Mouse (Mus musculus) adrenal gland, adult 18-20 months (tissue): Measurements from ENCODE around the gene Bpifc. TPM values are rescaled to one million over a fixed set of nuclear protein-coding genes. Genes with fewer than 3 reads are reported as not detected.

Experiments used
- DNase-seq, 2 experiments: peaks; one replicate each; pipeline ENCODE4 v3.0.0; 2021 to 2022; ENCODE audit warnings: low spot score in 2 of 2
- total RNA-seq, 2 experiments: library from RNA; stranded (reverse); gene quantifications; 1 replicate in 1 of 2; 2 replicates in 1 of 2; pipeline ENCODE4 v1.2.3; 2021

The Bpifc gene
- total RNA-seq, 2 experiments from 2014 or later, result 1.1 TPM; not detected in 1

GRCm38 (mm10) chr10:86018813-86019212 lies 7.1 kb upstream of the Bpifc start:
- DNase-seq, result no peak

GRCm38 (mm10) chr10:86017781-86018180 lies 6.1 kb upstream of the Bpifc start:
- no peak for DNase-seq

DNA sequence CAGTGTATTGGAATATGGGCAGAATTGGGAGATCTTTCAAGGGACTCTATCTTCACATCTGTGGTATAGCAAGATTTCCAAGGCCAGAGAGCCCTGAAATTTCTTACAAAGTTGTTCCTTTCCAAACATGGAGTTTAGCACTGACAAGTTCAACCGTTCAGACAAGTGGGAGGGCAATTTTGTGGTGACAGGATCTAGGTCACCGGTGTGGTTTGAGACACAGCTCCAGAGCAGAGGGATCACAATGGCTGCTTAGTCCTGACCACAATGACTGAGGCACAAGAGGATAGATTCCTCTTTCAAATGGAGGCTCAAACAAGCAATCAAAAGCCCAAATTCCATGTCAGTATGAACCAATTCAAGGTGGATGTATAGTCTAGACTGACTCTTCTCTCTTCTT lies 523 bp downstream of the Bpifc start:
- no peak for DNase-seq

DNA sequence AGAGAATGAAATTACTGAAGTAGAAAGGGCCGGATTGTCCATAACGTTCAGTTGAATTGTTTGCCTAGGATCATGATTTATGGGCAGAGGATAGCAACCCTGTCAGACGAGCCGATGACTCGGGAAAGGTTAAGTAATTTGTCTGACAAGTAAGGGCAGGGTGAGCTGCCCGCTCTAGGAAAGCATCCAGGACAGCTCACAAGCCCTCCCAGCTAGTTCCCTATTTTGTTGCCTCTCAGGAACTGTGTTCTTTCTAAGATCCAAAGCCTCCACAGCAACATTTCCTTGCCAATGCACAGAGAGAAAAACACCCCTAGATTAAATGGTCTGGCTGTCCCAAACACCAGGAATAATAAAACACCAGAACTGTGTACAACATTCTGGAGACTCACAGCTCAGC lies 1.1 kb downstream of the Bpifc start:
- peak in 1 of 2 experiments; percentile 24 for DNase-seq

DNA sequence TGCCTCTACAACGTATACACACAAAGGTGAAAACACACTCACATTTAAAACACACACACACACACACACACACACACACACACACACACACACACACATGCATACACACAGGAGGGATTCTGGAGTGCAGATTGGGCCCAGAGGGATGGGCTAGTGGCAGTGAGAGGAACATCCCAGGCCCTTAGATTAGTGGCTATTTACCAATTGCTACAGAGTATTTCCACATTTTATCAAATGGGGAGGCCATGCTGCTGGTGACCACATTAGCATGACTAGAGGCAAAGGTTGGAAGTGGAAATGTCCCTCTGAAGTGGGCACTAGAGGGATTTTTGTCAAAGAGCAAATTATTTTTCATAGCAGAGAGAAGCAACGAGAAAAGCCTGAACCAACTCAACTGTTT lies 2.0 kb downstream of the Bpifc start:
- DNase-seq, result no peak

DNA sequence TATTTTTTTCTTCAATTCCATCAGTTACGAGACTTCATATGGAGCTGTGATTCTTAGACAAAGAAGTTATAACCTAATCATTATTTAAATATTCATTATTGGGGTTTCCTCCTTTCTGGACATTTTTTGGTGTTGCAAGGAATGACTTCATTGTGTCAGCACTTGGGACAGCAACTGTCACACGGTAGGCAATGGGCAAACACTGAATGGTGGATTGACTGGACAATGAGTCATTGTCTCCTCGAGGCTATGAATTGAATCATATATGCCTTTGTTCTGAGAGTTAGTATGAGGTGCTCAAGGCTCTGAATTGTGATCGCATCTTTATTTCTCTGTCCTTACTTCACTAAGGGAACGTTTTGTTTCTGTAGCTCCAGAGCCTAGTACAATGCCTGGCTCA lies 5.2 kb downstream of the Bpifc start:
- DNase-seq, result no peak

GRCm38 (mm10) chr10:86000447-86000846 lies 11.2 kb downstream of the Bpifc start:
- no peak for DNase-seq

DNA sequence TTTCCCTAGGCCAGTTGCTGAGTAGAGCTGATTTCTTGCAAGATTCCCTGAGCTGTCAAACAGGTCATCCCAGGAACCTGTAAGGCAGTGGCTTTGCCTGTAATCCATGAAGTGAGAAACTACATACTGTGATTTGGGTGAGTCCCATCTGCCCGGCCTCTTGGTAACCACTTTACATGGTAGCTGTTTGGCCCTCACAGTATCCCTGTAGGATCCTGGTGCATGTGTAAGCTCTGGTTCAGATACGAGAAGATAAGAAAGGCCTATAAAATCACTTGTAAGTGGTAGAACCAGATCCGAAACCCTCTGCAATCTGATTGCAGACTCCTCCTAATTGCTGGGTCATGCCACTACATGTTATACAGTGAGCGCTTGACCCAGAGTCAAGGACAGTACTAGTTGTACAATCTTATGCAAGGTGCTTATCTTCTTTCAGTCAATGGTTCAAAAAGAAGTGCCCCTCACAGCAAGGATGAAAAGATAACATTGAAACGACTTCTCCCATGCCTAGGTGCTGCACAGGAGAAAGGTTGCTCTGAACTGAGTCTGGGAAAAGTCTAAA lies 17.1 kb downstream of the Bpifc start:
- DNase-seq, result no peak

- no peak for DNase-seq
These were observed 17.9 kb downstream of the Bpifc start for GRCm38 (mm10) chr10:85993836-85994235.

GRCm38 (mm10) chr10:85992412-85992811 lies 19.3 kb downstream of the Bpifc start:
- DNase-seq, result no peak

- no peak for DNase-seq
These were observed 22.1 kb downstream of the Bpifc start for GRCm38 (mm10) chr10:85989412-85990115.

DNA sequence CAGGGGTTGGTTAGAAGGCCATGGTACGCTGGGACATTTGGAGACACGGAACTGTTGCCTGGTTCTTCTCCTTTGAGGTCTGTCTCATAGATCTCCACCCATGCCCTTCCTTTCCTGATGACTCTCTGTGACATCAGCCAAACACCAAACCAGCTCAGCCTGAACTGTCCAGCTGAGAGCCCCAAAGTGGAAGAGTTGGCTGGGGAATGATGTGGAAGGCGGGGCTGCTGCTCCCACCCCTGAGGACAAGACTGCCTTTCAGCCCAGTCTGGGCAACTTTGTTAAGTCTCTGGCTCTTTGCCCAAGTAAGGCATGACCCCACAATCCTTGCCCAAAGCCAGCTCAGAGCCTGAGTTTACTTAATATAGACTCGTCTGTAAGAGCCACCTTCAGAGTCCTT lies 38.8 kb downstream of the Bpifc start:
- no peak for DNase-seq

DNA sequence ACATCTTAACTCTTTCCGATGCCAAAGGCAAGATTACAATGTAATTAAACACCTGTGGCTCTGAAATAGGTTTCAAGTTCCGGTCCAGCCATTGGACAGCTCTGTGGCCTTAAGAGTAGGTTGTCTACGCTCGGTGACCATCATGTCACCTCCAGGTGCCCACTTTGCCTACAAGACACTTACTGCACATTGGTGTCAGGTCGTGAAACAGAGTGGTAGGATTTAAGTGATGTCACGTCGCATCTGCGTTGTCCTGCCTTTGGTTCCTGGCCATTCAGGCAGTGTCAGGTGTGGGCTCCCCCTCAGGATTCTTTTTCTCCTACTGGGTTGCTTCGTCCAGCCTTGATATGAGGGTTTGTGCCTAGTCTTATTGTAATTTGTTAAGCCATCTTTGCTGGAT lies 39.9 kb downstream of the Bpifc start:
- DNase-seq, result no peak

DNA sequence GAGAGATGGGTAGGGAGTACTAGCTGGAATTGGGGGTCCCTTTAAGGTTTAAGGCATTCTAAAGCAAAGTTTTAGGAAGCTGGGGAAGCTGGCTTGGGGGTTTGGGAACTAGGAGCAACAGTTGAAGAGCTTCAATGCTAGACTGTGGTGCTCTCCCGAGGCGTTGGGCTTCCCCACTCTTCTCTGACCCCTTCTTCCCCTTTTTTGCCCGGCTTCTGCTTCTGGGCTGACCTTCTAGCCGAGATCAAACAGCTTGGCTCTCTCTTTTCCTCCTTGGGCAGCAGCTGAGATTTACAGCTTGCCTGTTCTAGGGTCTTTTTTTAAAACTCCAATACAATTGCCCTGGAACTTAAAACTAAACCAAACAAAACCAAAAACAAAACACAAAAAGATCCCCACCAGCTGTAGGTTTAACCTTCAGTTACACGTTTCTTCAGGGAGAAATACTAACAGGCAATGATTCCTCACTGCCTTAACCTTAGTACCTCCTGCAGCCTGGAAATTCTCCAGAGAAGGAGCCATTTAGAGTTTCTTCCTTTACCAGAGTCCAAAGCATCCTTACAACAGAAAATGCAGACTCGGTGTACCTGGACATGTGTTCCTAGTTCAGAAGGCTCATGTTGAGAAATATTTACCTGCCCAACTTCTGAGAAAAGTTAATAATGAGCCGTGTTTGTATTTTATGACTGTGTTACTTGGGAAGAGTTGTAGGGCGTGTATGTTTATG lies 41.6 kb downstream of the Bpifc start:
- DNase-seq, result no peak

GRCm38 (mm10) chr10:85968731-85969130 lies 43.0 kb downstream of the Bpifc start:
- DNase-seq, result no peak

DNA sequence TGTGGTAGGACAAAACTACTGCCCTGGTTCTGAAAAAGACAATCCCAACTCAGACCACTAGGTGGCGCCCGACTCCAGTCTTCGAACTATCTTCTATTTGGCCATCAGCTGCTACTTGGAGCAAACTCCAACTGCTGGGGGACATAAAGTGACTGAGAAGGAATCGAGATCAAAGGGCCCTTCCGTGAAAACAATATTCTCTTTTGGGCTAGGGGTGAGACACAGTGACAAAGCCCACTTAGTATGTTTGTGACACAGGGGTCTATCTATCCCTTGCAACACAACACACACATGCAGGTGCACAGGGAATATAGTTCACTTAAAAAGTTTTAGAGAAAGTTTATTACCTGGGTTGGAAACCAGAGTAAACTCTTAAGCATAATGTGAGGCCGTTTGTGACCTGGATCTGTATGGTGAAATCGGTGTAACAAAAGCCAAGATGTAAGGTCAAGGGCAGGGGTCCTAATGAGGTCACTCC lies 43.5 kb downstream of the Bpifc start:
- peak; percentile 84 for DNase-seq

DNA sequence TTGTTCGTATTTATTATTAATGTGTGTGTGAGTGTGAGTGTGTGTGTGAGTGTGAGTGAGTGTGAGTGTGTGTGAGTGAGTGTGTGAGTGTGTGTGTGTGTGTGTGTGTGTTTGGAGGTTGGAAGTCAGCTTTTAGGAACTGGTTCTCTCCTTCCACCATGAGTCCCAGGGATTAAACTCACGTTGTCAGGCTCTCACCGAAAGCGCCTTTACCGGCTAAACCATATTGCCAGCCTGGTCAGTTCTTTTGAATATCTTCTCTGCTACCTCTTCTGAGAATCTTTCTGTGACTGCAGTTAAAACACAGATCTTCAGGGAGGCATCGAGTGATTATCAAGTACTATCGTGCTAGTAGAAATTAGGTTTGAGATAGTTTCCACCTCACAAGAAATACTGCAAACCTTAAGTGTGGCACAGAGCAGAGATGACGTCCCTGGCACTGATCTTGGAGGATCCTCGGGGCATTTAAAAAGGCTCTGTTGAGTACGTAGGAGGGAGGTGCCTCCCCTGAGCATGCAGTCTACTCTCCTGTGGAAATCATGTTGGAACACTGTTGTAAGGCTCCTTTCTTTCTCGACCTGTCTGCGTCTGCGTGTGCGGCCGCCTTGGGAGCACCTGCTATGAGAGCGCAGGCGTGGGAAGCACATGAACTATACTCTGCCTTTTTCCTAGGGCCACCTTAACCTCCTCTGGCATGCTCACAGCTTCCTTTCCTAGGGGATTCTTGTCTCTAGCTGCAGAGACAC lies 44.1 kb downstream of the Bpifc start:
- DNase-seq, result no peak

DNA sequence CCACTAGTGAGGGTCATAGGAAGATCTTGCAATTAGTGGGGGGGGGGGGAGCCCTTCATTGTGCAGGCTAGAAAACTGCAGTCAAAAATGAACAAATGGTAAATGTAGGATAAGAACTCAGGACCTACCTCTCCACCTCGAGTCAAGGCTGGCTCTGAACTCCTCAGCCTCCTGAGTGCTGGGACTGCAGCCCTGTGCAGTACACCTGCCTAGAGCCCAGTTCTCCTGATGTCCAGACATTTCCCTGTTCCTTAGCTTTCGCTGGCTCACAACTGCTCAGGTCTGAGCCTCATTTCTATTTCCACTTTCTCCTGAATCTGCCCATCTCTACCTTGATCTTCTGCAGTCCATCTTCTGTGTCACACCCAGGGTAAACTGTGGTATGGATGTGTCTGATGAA lies 45.2 kb downstream of the Bpifc start:
- DNase-seq, result no peak

DNA sequence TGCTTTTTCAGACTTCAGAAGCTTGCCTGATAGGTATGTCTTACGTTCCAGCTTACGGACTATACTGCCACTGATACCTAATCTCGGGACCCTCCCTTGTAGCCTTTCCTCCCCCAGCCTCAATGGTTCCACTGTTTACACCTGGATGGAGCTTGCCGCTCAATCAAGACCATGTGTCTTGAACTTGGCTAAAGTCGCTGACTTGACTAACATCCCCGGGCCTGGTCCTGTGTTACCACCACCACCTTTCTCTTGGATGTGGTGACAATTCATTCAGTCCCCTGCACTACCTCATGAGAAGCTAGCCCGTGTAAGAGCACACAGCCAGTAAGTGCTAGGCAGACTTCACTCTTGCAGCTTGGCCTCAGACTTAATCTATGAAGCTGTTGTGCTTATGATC lies 47.4 kb downstream of the Bpifc start:
- no peak for DNase-seq

- no peak for DNase-seq
These were observed 48.8 kb downstream of the Bpifc start for GRCm38 (mm10) chr10:85962897-85963296.

- peak; percentile 98 to 100 for DNase-seq
These were observed 54.2 kb downstream of the Bpifc start, which contains the start of gene Rtcb for GRCm38 (mm10) chr10:85957464-85957950. Rtcb (minus strand) TSS chr10:85957823.
